Mouse (Mus musculus): Measurements from ENCODE around the gene Arhgap20.
A peak's percentile ranks its signal among the peaks of the same experiment; 100 is the strongest.

The Arhgap20 gene

GRCm38 (mm10) chr9:51799156-51799555 is 34.0 kb downstream of the Arhgap20 start:
- DNase-seq: no peak

- DNase-seq: no peak
Measured at GRCm38 (mm10) chr9:51807272-51807671, 42.1 kb downstream of the Arhgap20 start.

- no peak for DNase-seq
Measured at GRCm38 (mm10) chr9:51812931-51813330, 47.8 kb downstream of the Arhgap20 start.

- no peak for DNase-seq
Measured at GRCm38 (mm10) chr9:51824516-51824915, 59.4 kb downstream of the Arhgap20 start.

DNA sequence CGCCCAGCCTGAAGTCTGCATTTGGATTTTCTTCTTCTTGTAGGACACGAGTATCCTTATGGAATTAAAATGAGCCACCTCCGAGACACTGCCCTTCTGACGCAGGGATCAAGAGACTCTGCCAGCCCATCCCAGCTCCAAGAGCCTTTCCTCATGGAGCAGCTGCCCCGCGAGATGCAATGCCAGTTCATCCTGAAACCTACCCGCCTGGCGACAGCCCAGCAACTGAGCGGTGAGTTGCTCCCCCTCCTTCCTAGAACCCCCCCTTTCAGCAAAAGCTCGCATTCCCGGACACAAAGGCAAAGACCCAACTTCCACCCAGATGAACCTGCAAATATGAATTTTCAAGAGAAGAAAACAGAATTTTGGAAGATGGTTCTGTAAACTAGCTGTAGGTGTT is 66.5 kb downstream of the Arhgap20 start:
- DNase-seq: no peak

DNA sequence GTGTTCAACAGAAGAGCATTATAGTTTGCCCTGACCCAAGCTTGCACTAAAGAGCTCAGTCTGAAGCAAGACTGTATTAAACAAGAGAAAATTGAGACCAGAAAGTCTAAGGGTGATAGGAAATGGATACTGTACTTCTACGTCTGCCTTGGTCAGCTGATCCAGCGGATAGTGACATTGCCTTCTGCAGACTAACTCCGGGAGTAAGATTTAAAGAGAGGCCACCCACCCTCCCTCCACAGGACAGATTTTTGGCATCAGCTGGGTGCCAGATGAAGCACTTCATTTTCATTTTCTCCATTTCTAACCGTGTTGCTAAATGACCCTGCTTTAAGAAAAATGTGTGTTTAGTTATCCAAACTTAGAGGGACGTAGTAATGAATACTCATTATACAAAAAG is 67.2 kb downstream of the Arhgap20 start:
- no peak for DNase-seq

DNA sequence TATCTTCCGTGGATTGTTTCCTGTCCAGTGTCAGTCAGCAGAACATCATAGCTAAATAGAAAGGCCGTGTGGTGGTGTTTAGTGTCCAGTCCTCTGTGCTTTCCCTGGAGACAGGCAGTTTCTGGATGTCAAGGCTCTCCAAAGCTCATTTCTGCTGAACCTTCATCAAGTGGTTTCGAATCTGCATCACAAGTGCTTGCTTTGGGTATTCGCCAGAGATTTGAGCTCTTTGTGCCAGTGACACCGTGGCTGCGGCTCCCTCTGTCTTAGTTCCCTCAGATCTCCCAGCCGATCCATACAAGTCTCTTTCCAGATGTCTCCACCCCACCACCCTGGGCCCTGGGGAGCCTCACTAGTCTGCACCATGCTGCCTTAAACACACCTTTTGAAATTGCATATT is 72.6 kb downstream of the Arhgap20 start:
- DNase-seq: no peak

- peak; percentile 52 for DNase-seq
Measured at GRCm38 (mm10) chr9:51843216-51843615, 78.1 kb downstream of the Arhgap20 start.

GRCm38 (mm10) chr9:51845796-51846195 is 80.7 kb downstream of the Arhgap20 start:
- DNase-seq: no peak

DNA sequence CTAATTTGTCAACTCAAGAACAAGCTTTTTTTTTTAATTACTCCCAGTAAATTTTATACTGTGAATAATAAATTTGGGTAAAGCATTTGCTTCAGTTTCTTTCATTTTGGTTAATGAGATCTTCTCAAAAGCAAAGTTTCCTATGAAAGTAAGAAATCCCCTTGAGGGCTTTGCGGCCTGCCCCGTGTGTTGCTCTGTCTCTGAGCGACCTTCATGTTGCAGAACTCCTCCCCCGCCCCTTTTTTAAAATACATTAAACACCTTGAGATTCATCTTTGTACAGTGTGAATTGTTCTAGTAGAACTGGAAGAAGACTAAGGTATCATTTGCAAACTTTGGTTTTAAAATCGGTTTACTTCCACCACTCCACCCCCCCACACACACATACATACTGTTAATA is 88.6 kb downstream of the Arhgap20 start:
- no peak for DNase-seq

- no peak for DNase-seq
Measured at GRCm38 (mm10) chr9:51864273-51864672, 99.1 kb downstream of the Arhgap20 start.

- DNase-seq: no peak
Measured at GRCm38 (mm10) chr9:51866634-51867033, 101.5 kb downstream of the Arhgap20 start.

GRCm38 (mm10) chr9:51869056-51869455 is 103.9 kb downstream of the Arhgap20 start:
- no peak for DNase-seq

- no peak for DNase-seq
Measured at GRCm38 (mm10) chr9:51874348-51874747, 109.2 kb downstream of the Arhgap20 start.

GRCm38 (mm10) chr9:51875531-51875930 is 110.4 kb downstream of the Arhgap20 start:
- DNase-seq: no peak

DNA sequence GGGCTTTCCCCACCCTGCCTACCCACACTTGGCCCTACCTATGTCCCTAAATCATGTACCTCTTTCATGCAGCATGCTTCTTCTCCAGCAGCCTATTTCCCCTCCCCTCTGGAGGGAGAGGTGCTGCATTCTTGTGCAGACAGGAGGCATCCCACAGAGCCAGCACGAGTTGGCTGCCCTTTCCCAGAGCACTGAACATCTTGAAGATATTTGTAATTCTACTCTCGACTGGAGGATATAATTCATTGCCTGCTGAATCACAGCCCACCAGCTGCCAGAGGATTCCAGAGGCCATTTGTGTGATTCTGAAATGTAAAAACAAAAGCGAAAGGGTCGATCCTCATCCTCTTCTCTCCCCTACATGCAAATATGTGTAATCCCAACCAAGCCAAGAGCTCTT is 116.2 kb downstream of the Arhgap20 start:
- no peak for DNase-seq

GRCm38 (mm10) chr9:51881881-51882280 is 116.7 kb downstream of the Arhgap20 start:
- DNase-seq: no peak

DNA sequence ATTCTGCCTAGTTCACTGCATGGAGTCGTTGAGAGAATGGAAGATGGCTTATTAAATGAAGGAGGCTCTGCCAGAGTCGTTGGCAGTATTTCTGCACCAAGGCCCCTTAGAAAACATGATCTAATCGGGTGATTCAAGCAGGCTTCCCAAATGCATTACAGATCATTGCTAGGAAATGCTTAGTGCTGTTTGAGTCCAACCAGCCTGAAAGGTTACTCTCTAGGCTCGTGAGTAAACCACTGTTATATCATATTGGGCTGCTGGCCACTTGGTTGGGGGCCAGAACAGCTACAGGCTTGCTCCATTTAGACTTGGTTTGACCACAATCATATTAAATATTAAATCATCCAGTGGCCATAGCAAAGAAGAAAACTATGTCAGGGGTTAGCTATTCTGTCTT is 118.2 kb downstream of the Arhgap20 start:
- DNase-seq: no peak

DNA sequence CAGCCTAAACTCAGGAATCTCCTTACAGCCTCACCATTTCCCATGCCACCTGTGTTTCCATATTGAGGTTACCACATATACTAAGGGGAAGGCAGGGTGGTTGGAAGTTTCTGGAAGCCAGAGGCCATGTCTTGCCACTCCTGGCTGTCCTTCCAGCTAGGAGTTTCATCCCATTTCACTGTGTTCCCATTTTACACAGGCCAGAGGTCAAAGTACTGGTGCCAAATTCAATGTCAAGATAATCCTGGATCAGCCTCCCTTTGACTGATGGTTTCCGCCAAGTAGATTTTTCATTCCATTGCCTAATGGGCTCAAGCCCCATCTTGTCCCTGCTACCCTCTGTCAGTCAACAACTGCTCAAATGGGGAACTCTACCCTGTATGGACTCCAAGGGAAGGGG is 127.8 kb downstream of the Arhgap20 start:
- no peak for DNase-seq

Measured in right cerebral cortex, postnatal 14 days (tissue).